Mouse (Mus musculus) 416B (cell line): ENCODE measurements around the gene Npas2.

Experiments used
- DNase-seq: peaks from one replicate; pipeline ENCODE4 v3.0.0; 2011; ENCODE audit warnings: low read depth

Npas2 gene

GRCm38 (mm10) chr1:39284786-39285185, 91.3 kb downstream of the Npas2 start:
- no peak for DNase-seq

DNA sequence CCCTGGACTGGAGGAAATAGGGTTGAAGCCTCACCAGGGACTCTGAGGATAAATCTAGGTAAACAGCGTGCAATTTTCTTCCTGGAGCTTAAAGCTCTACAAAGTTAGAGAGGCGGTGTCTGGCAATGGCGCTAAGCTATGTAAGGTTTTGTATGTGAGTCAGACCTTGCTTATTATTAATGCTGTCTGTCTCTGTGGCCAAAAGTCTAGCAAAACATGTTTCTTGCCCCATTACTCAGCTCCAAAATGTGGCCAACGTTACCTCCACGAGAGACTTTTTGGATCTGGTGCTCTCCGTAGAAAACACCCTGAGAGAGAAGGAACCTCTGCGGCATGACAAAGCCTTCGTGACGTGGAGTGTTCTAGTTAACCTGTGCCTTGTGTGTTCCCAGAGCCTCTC, 93.5 kb downstream of the Npas2 start:
- no peak for DNase-seq

DNA sequence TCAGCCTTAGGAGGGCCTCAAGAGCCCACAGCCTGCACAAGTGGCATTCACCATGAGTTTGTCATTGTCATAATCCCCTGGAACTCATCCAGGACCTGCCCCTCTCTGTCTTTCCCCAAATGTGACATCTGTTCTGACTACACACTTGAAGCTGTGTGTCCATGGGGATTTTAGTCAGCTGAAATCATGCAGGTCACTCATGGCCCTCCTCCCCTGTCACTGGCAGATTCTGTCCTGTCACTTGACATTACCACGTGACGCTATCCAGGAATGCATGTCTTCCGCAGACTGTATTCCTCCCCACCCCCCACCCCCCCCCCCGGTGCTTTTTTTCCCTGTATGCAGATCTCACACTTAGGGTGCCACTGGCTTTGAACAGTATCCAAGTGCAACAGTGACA, 94.3 kb downstream of the Npas2 start:
- DNase-seq = no peak

- no peak for DNase-seq
Measured at GRCm38 (mm10) chr1:39288425-39288824, 94.9 kb downstream of the Npas2 start.

DNA sequence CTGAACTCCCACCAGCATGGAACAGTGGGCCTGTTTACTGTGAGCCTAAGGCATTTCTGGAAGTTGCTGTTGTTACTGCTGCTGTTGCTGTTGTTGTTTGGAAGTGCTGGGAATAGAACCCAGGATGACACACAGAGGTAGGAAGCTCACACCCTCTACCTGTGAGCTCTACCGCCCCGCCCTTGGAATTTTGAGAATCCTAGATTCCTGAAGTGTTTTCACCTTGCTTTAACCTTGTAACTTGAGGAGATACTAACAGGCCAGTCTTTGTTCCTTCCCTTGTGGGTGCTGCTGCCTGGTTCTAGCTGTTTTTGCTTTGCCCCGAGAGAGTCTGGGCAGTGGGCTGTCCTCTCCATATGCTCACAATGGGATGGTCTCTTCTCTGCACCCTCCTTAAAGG, 98.5 kb downstream of the Npas2 start:
- no peak for DNase-seq

GRCm38 (mm10) chr1:39298294-39298693, 104.8 kb downstream of the Npas2 start:
- no peak for DNase-seq

DNA sequence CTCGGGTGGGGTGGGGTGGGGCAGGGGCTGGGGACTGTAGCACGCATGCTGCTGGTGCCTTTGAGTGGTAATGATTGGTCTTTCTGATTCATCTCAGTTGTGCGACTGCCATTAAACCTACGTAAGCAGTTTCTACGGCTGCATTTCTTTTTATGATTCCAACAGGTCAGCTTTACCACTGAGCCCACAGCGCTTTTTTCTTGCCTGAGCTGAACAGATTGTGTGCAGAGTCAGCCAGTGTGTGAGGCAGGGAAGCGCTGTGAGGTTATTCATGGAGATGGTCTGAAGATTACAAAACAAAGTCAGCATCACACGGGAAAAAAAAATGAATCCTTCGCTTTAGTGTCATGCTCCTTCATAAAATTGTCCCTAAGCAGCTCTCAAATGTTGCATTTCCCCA, 106.7 kb downstream of the Npas2 start:
- DNase-seq = no peak

DNA sequence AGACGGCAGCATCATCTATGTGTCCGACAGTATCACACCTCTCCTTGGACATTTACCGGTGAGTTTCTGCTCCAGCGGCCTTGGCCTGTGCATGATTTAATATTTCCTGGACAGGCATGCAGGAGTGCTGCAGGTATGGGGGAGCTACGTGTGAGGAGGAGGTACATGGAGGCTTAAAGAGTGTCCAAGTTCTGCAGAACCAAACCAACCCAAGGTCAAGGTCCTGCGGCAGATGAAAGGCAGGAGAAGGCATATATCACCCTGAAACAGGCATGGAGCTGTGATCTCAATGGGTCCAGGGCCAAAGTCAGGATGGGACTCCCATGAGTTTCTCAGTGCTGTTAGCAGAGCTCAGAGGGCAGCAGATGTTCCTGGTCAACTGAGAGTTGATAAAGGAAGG, 107.1 kb downstream of the Npas2 start:
- DNase-seq = no peak

- no peak for DNase-seq
Measured at GRCm38 (mm10) chr1:39302246-39302645, 108.7 kb downstream of the Npas2 start.

GRCm38 (mm10) chr1:39303054-39303649, 109.6 kb downstream of the Npas2 start:
- no peak for DNase-seq

GRCm38 (mm10) chr1:39307291-39307690, 113.8 kb downstream of the Npas2 start:
- DNase-seq = no peak

DNA sequence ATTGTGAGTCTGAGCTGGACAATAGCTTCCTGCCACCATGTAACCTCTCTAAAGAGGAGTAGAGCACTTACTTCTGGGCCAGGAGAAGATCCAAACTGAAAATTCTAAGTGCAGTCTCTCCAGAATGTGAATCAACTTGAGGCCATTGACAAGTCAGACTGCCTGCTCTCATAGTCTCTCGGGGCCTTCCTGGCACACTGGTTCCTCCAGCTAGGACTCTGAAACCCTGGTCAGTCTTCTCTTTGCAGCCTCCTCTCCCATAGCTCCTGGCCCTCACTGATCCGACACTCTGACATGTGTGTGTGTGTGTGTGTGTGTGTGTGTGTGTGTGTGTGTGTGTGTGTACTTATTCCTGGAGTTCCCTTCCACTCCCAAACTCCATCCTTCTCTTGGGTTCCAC, 114.4 kb downstream of the Npas2 start:
- DNase-seq = no peak

- no peak for DNase-seq
Measured at GRCm38 (mm10) chr1:39309548-39309947, 116.0 kb downstream of the Npas2 start.

DNA sequence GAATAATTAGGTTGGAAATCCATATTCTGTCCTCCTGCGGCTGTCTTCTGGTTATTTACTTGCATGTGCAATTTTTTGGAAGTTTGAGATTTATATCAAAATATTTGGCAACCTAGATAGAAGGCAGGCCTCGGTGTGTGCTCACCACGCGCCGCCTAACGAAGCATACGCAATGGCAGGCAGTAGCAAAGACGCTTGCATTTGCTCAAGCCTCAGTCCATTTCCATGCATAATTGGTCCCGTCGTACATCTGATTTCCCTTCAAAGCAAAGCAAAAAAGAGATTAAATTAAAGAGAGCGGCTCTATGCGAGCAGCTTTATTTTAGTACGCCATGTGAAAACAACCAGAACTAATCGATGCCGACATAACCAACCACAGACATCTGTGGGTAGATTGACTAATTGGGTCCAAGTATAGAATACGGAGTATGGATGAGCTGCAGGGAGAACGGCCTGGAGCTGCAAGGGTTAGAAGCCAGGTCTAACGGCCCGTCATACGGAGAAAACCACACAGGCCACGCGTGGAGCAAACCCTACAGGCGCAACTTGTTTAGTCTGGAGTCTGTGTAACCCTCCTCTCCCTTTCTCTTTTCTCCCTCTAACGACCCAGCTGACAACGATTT, 118.9 kb downstream of the Npas2 start:
- DNase-seq = no peak

DNA sequence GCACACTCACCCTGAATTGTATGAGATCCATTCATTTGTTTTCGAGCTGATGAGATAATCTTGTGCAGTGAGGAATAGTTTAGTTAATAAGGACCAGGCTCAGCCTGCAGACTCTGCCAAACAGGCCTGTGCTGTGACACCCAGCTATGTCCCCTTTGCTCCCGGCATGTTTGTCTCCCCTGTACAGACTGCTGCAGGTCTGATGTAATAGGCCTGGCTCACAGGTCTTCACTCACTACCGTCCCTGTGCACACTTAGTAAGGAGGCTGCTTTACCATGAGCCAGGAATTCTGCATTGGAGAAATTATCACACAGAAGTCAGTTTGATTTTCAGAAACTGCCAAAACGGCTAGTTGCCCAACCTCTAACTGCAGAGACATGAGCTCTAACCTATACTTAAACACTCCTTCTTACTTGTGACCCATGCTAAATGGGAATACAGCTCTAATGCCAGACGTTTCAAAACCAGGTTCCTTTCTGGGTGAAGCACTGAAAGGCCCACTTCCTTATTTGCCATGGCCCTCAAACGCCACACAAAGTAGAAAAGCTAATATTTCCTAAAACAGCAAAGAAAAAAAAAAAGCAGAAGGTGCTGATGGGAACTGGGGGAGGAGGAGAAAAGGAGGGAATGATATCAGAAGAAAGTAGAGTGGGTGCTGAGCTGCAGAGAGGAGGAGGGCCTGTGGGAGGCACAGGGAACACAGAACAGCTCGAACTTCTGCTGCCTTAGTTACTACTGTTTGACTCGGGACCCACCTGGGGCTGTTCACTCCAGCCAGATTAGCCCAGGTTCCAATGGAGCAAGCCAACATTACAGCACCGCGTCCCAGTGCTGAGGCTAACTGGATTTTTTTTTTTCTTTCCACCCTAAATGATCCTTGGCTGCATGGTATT, 120.1 kb downstream of the Npas2 start:
- DNase-seq = no peak

DNA sequence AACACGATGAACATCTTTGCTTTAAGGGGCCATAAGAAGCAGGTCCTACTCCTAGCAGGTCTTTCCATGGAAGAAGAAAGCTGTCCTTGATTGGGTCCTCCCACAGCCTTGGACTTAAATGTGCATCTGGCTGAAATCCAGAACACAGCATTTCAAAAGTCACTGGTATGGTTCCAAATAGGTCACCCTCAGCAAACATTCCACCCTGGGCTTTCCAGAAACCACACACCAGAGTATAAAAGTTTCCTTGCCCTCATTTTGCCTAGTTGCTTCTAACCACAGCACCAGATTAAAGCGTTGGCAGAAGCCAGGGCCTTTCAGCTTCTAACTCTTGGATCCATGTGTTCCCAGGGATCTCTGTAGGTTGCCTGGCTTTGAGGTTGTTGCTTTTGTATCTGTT, 124.4 kb downstream of the Npas2 start:
- DNase-seq = no peak

DNA sequence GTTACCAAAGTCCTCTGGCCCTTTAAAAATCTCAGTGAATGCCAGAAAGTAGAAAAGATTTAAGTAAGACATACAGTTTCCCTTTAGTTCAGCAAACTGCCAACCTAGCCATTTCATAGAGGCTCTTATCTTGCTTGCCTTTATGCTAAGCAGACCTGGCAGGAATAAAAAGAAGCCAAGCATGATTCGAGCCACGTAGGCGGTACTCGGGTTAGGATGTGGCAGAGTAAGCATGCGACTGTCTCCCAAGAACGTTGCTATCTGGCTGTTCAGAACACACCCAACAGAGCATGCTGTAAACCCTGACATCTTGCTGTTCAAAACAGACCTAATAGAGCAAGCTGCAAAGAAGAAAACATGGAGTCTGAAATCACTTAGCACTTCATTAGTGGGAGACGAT, 125.3 kb downstream of the Npas2 start:
- no peak for DNase-seq

- DNase-seq = no peak
Measured at GRCm38 (mm10) chr1:39321954-39322353, 128.4 kb downstream of the Npas2 start.

DNA sequence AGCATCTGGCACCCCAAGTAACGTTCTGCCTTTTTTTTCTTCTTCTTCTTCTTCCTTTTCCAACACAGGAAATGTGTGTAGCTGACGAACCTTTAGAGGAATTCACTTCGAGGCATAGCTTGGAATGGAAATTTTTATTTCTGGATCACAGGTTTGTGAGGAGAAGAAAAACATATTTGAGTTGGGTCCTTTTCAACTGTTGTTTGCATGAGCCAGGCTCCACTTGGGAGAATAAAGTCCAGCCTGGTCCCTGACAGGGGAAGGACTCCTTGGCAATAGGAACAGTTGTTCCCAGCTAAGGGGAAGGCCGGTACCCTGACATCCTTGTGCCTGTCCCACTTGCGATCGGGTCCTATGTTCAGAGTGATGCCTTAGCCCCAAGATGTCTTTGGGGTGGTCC, 131.7 kb downstream of the Npas2 start:
- no peak for DNase-seq

DNA sequence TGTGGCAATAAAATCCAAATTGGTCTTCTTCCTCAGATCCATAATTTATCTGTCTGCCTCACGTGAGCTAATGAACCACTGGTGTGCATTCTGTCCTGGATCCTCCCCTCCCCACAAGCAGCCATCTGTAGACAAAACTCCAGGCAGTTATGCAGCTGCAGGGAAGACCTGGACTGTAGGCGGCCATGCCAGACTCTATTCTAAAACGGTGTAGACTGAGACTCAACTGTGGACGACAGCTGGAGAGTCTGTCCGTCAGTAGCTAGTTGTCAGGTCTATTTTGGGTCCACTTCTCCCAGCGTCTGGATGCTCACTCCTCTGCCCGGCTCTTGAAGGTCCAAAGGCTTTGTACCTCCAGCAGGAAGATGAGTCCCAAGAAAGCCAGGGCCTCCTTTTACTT, 134.0 kb downstream of the Npas2 start:
- DNase-seq = no peak

DNA sequence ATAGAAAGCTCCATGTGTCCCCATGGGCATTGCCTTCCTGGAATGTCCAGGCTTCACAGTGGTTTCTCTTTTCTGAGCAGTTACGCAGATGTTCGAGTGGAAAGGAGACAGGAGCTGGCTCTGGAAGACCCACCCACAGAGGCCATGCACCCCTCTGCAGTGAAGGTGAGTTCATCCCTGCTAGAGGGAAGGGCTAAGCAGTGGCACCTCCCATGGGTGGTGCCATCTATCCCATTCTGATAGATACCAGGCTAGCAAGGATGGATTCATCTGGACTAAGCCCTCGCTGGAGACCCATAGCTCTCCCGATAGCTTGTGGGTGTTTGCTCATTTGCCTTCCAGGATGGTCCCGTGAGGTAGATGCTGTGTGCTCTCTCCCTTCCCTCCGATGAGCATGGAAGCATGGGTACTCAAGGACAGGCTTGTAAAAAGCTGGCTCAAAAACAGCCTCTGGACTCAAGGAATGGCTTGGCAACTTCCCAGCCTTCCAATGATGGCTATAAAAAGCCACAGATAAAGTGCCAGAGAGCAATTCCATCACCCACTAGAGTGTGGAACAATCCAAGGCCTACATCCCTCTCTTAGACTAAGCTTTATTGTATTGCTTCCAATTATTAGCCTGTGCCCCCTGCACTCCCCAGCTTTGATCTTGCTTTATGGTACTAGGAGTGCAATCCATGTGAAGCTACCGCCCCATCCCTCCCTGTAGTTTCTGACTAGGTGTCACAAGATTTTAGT, 137.5 kb downstream of the Npas2 start:
- DNase-seq = no peak

GRCm38 (mm10) chr1:39332456-39332855, 138.9 kb downstream of the Npas2 start:
- no peak for DNase-seq
